Mouse (Mus musculus) spleen, adult 2 months (tissue): ENCODE results near the gene Prkca. TPM values are rescaled to one million over a fixed set of nuclear protein-coding genes. Genes with fewer than 3 reads are reported as not detected.

ENCODE experiments used
- DNase-seq, 2 experiments: peaks; one replicate each; pipeline versions ENCODE4 v3.0.0 to v3.0.0-alpha.2; 2012 to 2021; ENCODE audit warnings: low spot score in 2 of 2, low read depth in 1 of 2
- H3K27ac ChIP-seq: fragments of 200-500 bp; 2 replicates; pipeline ENCODE4 v1.5.1; 2012; ENCODE audit warnings: low read length, inconsistent platforms; ENCODE audit not compliant: insufficient read depth
- H3K27me3 ChIP-seq: fragments of 200-500 bp; 2 replicates; pipeline ENCODE4 v1.6.1; 2012; ENCODE audit warnings: mild to moderate bottlenecking, moderate library complexity, low read length, inconsistent platforms; ENCODE audit not compliant: control insufficient read depth, insufficient read depth
- H3K36me3 ChIP-seq: fragments of 200-500 bp; 2 replicates; pipeline ENCODE4 v1.6.1; 2012; ENCODE audit warnings: mild to moderate bottlenecking, low read length, inconsistent platforms; ENCODE audit not compliant: control insufficient read depth, insufficient read depth
- H3K4me1 ChIP-seq: fragments of 200-500 bp; 2 replicates; pipeline ENCODE4 v1.6.1; 2011; ENCODE audit warnings: inconsistent platforms; ENCODE audit not compliant: control insufficient read depth, insufficient read depth, insufficient read length
- H3K4me3 ChIP-seq: fragments of 200-500 bp; 2 replicates; pipeline ENCODE4 v1.5.1; 2011; ENCODE audit warnings: mild to moderate bottlenecking, inconsistent platforms; ENCODE audit not compliant: insufficient read depth, insufficient read length; ENCODE audit errors: extremely low read depth
- CTCF ChIP-seq: fragments of 200-500 bp; IDR thresholded peaks from 2 replicates; pipeline ENCODE4 v1.5.1; 2011; ENCODE audit warnings: mild to moderate bottlenecking, inconsistent platforms; ENCODE audit not compliant: insufficient read depth, insufficient read length, insufficient replicate concordance; ENCODE audit errors: extremely low read depth
- POLR2A ChIP-seq: fragments of 200-500 bp; IDR thresholded peaks from 2 replicates; pipeline ENCODE4 v1.6.1; 2011; ENCODE audit warnings: low read depth, low read length, inconsistent platforms
- WGBS: fragments of 180-500 bp; shearing (Covaris S2); methylation state at CpG from one replicate; pipeline ENCODE4 v1.1.7; 2018; 5-methylcytosine and 5-hydroxymethylcytosine counted together
- polyA plus RNA-seq: library from polyadenylated mRNA; depleted of rRNA; stranded (reverse); fragments of >200 nt; gene quantifications from 2 replicates; pipeline ENCODE4 v1.2.3, GENCODE M21; 2012

Prkca gene
- polyA plus RNA-seq, 1 experiment = 8.4 TPM

GRCm38 (mm10) chr11:108287321-108287720 is 56.4 kb downstream of the Prkca start:
- TF ChIP-seq CTCF = no peak
- TF ChIP-seq POLR2A = no peak

GRCm38 (mm10) chr11:108285046-108285445 is 58.7 kb downstream of the Prkca start:
- no peak for DNase-seq
- WGBS = 79% methylated on average over 5 of the region's 5 CpGs
- no peak overlapping the region for H3K4me3 ChIP-seq
- no peaks in the 10 kb centered on the region for H3K27me3 ChIP-seq
- H3K27ac ChIP-seq = no peak overlapping the region
- no peaks in the 10 kb centered on the region for H3K36me3 ChIP-seq
- no peaks in the 10 kb centered on the region; the same call in 1 of the 2 replicates for H3K4me1 ChIP-seq
- no peak for TF ChIP-seq CTCF
- no peak for TF ChIP-seq POLR2A

More at GRCm38 (mm10) chr11:108287321-108287720, 56.4 kb downstream of the Prkca start:
- no peak for DNase-seq
- no peaks in the 10 kb centered on the region for H3K36me3 ChIP-seq
- no peak overlapping the region for H3K4me3 ChIP-seq
- 57% methylated on average over 2 of the region's 2 CpGs for WGBS
- H3K27ac ChIP-seq = no peak overlapping the region
- no peaks in the 10 kb centered on the region for H3K27me3 ChIP-seq
- H3K4me1 ChIP-seq = no peaks in the 10 kb centered on the region; the same call in 1 of the 2 replicates

- 66% methylated on average over 1 of the region's 1 CpGs for whole genome bisulfite sequencing
- Histone ChIP-seq H3K27me3 (no peaks in the 10 kb centered on the region), H3K27ac (no peak overlapping the region), H3K4me1 (no peaks in the 10 kb centered on the region; the same call in 1 of the 2 replicates), H3K4me3 (no peak overlapping the region), H3K36me3 (no peaks in the 10 kb centered on the region)
- no peak for DNase-seq
- TF ChIP-seq POLR2A (no peak), CTCF (no peak)
Observed at GRCm38 (mm10) chr11:108282850-108283459, 60.8 kb downstream of the Prkca start.

GRCm38 (mm10) chr11:108279748-108280373 is 63.9 kb downstream of the Prkca start:
- Histone ChIP-seq H3K27ac (no peak overlapping the region), H3K4me1 (peaks cover 8% of the 10 kb centered on the region), H3K36me3 (no peaks in the 10 kb centered on the region), H3K27me3 (no peaks in the 10 kb centered on the region), H3K4me3 (no peak overlapping the region)
- 89% methylated on average over 1 of the region's 1 CpGs for WGBS
- DNase-seq = no peak
- TF ChIP-seq POLR2A (no peak), CTCF (no peak)

- Histone ChIP-seq H3K27ac (0 out of 2 replicates have a peak overlapping the region, but pooled peaks have one; percentile 24), H3K4me3 (no peak overlapping the region), H3K36me3 (no peaks in the 10 kb centered on the region), H3K4me1 (peaks cover 21% of the 10 kb centered on the region), H3K27me3 (no peaks in the 10 kb centered on the region)
- no peak for DNase-seq
- TF ChIP-seq CTCF = no peak
- TF ChIP-seq POLR2A = no peak
- 38% methylated on average over 8 of the region's 8 CpGs for WGBS
Observed at GRCm38 (mm10) chr11:108277096-108277495, 66.6 kb downstream of the Prkca start.

- H3K4me3 ChIP-seq = no peak overlapping the region
- peaks cover 28% of the 10 kb centered on the region for H3K4me1 ChIP-seq
- H3K36me3 ChIP-seq = no peaks in the 10 kb centered on the region
- TF ChIP-seq CTCF = no peak
- TF ChIP-seq POLR2A = no peak
- no peak overlapping the region for H3K27ac ChIP-seq
- no peaks in the 10 kb centered on the region for H3K27me3 ChIP-seq
- no peak for DNase-seq
- 88% methylated on average over 2 of the region's 2 CpGs for WGBS
Observed at GRCm38 (mm10) chr11:108276148-108276547, 67.6 kb downstream of the Prkca start.

- TF ChIP-seq CTCF (no peak), POLR2A (no peak)
- Histone ChIP-seq H3K27ac (peak overlapping the region; percentile 31), H3K27me3 (no peaks in the 10 kb centered on the region), H3K4me1 (peaks cover 30% of the 10 kb centered on the region), H3K4me3 (no peak overlapping the region), H3K36me3 (no peaks in the 10 kb centered on the region)
- 89% methylated on average over 7 of the region's 7 CpGs for WGBS
- DNase-seq = no peak
Observed at GRCm38 (mm10) chr11:108274046-108274445, 69.7 kb downstream of the Prkca start.
